Mouse (Mus musculus) bone marrow macrophage, adult 2 months (primary cell): Measurements from ENCODE around the gene Unc5a.

Experiments used
- CTCF ChIP-seq: IDR thresholded peaks from 2 replicates; pipeline ENCODE4 v1.5.1; 2012; ENCODE audit warnings: low read depth, mild to moderate bottlenecking, low read length, moderate library complexity
- POLR2A ChIP-seq: IDR thresholded peaks from 2 replicates; pipeline ENCODE4 v1.6.1; 2012; ENCODE audit warnings: mild to moderate bottlenecking, low read depth, low read length, borderline replicate concordance

DNA sequence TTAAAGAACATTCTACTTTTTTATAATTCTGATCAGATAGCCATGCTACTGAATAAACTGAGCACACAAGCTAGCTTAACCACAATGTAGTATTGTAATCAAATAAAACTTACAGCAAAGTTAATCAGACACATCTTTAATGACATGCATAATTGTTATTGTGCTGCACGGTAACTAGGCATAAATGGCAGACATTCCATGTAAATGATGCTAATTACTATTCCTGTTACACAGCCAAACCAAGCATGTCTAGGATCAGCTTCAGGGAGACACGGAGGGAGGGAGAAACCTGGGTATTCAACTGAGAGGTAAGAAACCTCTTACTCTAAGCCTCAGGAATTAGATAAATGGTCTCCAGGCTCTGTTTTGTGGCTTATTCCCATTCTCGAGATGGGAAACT, 98.5 kb downstream of the Unc5a start:
- TF ChIP-seq CTCF (no peak), POLR2A (no peak)
